Mouse (Mus musculus) heart, postnatal 36 days (tissue): Measurements from ENCODE around the gene Fbxw11. TPM values are rescaled to one million over a fixed set of nuclear protein-coding genes. Genes with fewer than 3 reads are reported as not detected.
"Not testable (repeated sequence)": the region's sequence is repeated elsewhere in the genome, so short reads cannot be mapped to it uniquely, and the experiment has no call there.

Experiments
- DNase-seq, 2 experiments: peaks; one replicate each; pipeline ENCODE4 v3.0.0; 2021 to 2022
- intact Hi-C: fragments of 180-260 bp; cut with DNase I; formaldehyde crosslinking; loops from one replicate; pipeline ENCODE4 v1.15.1; 2025
- total RNA-seq, 2 experiments: library from RNA; stranded (reverse); gene quantifications; 2 replicates each; pipeline ENCODE4 v1.2.3; 2021

Fbxw11 gene
- total RNA-seq = 10 to 100 TPM; 49.5 to 51.3 TPM

DNA sequence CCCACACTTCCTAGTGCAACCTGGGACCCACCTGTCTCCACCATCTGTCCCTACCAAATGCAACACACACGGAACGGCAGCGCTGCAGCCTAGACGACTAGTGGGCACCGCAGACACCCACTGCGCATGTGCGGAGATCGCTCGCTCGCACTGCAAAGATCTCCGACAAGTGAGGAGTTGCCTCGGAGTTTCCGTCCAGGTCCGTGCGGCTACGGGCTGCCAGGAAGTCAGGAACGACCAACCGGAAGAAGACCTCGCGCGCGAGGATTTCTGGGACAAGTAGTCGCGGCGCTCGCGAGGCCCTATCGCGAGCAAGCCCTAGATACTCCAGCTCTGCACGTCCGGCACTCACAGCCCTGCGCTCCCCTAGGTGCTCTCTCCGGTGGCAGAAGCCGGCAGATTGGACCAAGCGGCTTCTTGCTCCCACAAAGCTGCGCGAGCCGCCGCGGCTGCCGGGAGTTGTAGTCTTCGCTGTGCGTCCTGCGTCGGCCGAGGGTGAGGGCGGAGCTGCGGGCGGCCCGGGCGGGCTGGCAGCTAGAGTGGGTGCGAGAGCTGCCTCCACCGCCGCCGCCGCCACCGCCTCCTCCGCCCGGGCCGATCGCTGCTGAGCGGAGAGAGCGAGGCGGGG lies at the start of gene Fbxw11:
Gene Fbxw11 (plus strand): TSS at position 476 of the 628 bp plus-strand sequence.
- peak; percentile 89 to 95 for DNase-seq
- intact Hi-C loops = loop anchor here (2.0 kb wide), 1 partner anchor 58 kb away; no protein-coding TSS in a partner anchor

DNA sequence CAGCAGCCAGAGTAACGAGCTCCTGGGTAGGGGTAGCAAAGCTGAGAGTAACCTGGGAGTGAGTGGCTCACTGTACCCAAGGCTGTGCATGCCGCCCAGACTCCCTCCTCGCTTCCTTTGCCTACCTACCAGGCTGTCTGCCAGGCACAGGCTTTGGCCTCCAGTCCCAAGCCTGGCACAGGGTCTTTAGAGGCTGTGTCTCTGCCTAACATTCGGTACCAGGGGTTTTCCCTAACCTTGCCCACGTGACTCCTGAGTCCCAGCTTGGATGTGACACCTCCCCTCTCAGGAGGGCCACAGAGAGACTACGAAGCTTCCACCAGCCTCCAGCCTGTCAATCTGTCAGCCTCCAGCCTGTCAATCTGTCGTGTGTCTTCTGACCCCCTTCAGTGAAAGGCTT lies 49.4 kb upstream of the Fbxw11 start:
- DNase-seq = no peak
- intact Hi-C loops = no loop called here

DNA sequence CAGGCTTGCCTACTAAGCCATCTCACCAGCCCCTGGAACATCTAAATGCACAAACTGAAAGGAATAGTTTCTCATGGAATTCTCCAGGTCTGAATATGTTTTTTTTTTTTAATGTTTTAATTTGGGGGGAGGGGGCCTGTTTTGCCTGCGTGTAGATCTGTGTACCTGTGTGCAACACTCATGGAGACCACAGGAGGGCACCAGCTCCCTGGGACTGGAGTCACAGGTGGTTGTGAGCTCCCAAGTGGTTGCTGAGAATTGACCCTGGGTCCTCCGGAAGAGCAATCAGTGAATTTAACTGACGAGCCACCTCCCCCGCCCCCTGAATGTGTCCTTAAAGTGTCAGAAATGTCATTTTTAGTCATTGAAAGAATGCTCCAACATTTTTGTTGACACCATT lies 48.4 kb upstream of the Fbxw11 start:
- DNase-seq = no peak
- intact Hi-C loops = no loop called here

DNA sequence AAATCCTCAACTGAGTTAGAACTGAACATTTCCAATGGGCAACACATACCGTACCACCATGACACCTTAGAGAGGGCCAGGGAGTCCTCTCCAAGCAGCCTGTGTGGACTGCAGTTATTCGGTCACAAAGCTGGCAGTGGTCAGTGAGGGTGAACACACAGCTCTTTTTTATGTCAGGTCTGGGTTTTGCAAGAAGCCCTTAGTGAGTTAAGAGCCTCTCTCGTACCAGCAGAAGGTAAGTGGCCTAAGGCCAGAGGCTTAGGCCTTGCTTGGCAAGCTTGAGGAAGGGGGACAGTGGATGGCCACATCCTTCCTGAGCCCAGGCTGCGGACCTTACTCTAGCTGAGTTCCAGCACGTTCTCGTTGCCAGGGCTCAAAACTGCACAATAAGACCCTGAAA lies 42.2 kb upstream of the Fbxw11 start:
- intact Hi-C loops = loop anchor here (5.0 kb wide), 1 partner anchor 253 kb away; the partner anchor contains the start of gene Sh3pxd2b
- DNase-seq = no peak

DNA sequence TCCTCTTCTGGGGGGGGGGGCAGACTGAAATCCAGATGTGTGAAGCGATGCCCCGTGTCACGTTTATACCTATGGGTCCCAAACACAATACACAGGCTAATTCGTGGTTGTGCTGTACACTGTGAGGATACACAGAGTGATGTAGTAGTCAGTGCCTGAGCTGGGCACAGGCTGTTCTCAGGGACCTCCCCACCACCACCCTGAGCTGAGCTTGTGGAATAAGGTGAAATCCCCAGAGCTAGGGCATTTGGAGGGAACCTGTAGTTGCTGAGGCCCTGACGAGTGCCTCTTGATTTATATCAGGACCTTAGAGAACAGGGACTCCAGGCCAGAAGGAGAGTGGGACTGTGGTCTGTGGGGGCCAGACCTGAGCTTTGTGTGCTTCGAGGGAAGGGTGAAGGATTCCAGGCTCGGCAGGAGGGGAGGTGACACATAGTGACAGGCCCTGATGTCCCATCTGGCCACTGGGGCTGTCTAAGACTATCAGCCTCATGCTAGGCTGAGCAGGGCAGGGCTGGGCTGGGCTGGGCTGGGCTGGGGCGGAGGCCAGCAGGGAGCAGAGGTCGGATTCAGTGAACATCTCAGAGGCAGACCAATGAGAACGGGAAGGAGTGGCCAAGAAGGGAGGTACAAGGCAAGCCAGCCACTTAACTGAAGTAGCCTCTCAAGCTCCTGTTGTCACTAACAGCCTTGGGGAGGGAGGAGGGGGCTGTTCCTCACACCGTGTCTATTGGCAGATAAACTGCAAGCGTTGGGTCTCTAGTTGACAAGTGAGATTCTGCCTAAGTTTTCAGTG lies 40.8 kb upstream of the Fbxw11 start:
- intact Hi-C loops = loop anchor here (5.0 kb wide), 1 partner anchor 254 kb away; the partner anchor contains the start of gene Sh3pxd2b
- DNase-seq = peak in 1 of 2 experiments; percentile 34

DNA sequence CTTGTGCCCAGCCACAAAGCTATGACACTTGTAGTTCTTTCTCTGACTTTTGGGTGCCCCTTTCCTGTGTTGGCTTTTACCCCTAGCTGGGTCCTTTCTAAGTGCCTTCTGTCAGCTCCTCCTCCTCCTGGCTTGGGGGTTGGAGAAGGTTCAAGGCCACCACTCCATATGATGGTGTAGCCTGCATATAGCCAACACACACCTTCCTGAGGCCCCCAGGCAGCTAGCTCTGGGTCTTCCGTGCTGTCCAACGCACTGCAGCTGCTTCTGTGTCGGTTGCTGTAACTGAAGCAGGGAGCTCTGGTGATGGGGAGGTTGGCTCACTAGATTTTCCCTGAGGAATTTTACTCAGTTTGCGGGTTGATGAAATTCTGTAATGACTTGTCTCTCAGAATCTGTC lies 37.9 kb upstream of the Fbxw11 start:
- intact Hi-C loops = loop anchor here (5.0 kb wide), 1 partner anchor 257 kb away; the partner anchor contains the start of gene Sh3pxd2b
- peak in 1 of 2 experiments; percentile 31 for DNase-seq

DNA sequence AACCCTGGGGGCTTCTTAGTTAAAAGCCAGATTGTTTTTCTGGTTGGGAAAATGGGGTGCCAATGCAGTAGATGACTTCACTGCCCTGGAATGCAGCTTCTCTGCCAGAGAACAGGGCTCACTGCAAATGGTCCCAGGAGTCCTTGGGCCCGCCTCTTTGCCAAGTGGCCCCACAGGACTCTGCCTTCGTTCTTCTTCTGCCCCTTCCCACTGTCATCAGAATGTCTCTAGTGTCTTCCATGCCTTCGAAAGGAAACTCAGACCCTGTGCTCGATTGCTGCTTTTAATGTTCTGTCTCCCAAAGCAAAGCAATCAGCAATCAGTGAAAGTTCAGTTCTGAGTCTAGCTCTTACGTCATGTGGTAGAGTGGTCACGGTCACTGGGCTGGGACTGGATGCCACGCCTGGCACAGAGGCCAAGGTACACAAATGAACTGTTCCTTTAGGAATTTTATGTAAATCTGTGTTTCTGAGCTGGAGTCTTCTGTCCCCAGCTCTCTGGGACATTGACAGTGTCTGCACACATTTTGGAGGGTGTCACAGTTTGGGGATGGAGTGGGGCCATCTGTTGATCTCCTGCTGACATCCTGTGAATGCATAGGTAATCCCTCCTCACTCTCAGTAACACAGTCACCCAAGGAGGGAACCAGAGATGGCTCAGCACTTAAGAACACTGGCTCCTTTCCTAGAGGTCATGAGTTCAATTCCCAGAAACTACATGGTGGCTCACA lies 37.2 kb upstream of the Fbxw11 start:
- DNase-seq = peak; percentile 69 to 73
- intact Hi-C loops = no loop called here

DNA sequence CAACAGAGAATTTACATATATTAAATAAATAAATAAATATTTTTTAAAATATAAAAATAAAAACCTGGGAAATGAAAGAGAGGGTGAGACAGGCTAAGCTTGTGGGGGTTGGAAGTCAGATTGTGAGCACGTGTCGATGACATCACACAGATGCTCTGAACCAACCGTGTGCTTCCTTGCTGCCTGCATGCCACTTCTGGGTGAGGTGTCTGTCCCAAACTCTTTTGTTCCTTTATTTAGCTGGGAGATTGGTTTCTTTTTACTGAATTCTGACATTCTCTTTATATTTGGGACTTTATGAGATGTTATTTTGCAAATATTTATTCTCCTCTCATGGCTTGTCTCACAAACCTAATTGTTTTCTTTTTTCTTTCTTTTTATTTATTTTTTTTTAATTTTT lies 36.6 kb upstream of the Fbxw11 start:
- intact Hi-C loops = no loop called here
- DNase-seq = no peak

DNA sequence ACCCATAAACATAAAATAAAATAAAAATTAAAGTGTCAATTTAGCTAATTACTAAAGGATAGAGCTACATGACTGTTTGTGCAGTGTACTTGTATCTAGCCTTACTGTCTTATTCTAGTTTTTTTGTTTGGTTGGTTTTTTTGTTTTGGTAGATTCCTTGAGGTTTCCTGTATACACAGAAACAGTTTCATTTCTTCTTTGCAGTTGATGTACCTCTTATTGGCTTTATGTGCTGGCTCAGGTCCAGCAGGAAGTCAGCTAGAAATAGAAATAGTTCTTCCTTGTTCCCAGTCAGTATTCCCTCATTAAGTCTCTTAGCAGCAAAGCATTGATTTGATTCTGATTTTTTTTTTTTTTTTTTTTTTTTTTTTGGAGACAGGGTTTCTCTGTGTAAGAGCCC lies 35.2 kb upstream of the Fbxw11 start:
- intact Hi-C loops = no loop called here
- DNase-seq = peak in 1 of 2 experiments; percentile 51

DNA sequence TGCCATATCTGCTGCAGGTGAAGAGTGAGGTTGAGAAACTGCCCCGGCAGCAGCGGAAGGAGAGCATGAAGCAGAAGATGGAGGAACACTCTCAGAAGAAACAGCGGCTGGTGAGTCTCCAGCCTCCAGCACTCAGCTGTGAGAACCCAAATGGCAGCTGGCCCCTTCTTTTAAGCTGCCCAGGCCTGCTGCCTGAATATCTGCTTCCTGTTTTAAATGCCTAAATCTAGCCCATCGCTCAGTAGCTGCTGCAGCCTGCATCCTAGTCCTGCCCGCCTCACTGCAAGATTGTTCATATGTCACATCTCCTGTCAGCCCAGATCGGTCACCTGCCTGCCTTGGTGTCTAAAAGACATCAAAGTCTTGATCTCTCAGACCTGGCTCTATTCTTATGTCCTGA lies 31.9 kb upstream of the Fbxw11 start:
- DNase-seq = no peak
- intact Hi-C loops = no loop called here

DNA sequence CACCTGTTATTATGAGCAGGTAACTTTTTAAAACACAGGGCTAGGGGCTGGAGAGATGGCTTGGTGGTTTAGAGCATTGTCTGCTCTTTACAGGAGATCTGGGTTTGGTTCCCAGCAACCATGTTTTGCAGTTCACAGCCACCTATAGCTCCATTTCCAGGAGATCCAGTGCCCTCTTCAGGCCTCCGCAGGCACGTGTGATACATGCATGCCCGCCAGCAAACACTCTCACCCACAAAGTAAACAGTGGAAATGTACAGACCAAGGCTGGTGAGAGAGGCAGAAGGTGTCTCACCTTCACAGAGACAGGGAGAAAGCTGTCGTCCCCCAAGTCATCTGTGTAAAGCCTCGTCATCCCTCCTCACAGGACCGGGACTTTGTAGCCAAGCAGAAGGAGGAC lies 30.2 kb upstream of the Fbxw11 start:
- no peak for DNase-seq
- intact Hi-C loops = no loop called here

DNA sequence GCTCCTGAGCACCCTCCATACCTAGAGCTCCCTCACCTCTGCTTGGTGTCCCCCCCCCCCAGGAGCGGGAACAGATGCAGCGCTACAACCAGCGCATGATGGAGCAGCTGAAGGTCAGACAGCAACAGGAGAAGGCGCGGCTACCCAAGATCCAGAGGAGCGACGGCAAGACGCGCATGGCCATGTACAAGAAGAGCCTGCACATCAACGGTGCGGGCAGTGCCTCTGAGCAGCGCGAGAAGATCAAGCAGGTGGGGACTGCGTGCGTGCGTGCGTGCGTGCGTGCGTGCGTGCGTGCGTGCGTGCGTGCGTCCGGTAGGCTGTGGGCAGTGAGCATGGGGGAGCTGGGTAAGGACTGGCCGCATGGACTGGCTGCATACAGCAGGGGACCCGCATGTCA lies 28.1 kb upstream of the Fbxw11 start:
- intact Hi-C loops = no loop called here
- DNase-seq = no peak

DNA sequence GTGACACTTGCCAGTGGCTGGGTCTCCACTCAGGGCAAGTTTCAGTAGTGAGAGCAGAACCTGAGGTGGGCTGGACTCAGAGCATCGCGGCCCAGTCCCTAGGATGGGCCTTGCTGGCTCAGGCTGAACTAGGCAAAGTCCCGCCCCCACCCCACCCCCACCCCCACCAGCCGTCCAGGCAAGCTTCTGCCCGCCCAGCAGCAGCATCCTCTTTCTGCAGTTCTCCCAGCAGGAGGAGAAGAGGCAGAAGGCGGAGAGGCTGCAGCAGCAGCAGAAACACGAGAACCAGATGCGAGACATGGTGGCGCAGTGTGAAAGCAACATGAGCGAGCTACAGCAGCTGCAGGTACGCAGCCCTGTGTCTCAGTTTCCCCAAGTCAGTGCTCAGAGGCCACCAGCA lies 27.0 kb upstream of the Fbxw11 start:
- intact Hi-C loops = no loop called here

DNA sequence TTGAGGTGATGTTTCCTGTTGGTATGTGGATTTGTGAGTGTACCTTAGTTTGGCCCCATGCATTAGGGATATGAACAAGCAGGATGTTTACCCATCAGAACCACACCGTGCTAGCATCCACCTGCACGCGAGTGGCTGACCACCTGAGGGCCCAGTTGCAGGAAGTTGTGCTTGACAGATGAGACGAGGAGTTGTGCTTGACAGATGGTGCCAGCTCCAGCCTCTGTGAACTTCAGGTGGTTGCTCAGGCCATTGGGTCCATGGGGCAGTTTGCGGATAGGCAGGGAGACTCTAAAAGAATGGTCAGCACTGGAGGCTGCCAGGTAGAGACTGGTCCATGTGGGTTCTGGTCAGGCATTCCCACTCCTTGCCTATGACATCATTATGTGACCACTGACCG lies 26.4 kb upstream of the Fbxw11 start:
- intact Hi-C loops = no loop called here

More for the DNA sequence above, 27.0 kb upstream of the Fbxw11 start:
- DNase-seq = no peak

DNA sequence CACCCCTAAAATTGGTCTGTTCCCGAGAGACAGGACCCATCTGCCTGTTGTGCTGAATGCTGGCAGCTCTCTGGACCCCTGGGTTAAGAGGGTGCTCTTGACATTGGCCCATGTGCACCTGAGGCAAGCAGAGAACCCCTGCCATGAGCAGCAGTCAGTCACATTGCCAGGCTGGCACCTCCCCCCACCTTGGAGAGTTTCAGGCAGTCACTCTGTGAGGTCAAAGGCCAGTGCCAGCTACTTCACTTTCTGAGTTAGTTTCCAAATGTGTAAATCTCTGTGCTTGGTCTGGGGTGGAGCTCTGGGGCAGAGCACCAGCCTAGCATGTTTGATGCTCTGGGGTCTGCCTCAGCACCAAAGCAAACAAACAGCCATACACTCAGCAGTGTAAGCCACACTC lies 24.5 kb upstream of the Fbxw11 start:
- no peak for DNase-seq
- intact Hi-C loops = no loop called here

More for the DNA sequence above, 26.4 kb upstream of the Fbxw11 start:
- no peak for DNase-seq

DNA sequence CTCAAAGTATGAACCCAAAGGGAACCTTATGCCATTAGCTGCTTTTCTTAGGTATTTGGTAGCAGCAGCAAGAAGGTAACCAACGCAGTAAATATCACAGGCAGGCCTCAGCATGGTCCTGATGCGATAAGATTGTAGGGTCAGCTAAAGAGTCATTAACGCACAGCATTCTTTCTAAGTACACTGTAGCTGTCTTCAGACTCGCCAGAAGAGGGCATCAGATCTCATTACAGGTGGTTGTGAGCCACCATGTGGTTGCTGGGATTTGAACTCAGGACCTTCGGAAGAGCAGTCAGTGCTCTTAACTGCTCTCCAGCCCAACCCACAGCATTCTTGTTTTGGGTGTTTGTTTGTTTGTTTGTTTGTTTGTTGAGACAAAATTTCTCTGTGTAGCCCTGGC lies 23.9 kb upstream of the Fbxw11 start:
- DNase-seq, intact Hi-C loops: not testable (repeated sequence)

DNA sequence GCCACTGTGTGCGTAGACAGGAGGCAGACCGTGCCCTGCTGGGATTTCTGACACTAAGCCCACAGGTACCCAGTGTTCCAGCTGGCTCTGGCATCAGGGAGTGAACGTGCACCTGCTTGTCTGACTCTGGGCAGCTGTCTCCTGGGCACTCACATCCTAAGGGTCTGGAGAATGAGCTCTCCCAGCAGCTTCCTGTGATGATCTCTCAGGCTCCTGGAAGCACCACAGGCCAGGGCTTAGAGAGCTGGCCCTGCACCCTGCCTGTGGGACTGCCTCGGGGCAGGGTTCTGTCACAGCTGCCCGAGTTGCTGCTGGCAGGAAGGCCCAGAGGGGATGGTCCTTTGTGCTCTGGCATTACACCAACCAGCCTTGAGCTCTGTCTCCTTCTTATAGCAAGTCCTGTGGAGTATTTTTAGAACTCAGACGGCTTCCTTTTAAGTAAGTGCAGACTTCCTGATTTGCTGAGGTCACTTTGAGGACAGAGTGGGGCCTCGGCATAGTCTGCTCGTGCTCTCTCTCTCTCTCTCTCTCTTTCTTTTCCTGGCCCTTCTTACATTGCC lies 23.2 kb upstream of the Fbxw11 start:
- intact Hi-C loops = no loop called here
- peak; percentile 59 to 70 for DNase-seq

DNA sequence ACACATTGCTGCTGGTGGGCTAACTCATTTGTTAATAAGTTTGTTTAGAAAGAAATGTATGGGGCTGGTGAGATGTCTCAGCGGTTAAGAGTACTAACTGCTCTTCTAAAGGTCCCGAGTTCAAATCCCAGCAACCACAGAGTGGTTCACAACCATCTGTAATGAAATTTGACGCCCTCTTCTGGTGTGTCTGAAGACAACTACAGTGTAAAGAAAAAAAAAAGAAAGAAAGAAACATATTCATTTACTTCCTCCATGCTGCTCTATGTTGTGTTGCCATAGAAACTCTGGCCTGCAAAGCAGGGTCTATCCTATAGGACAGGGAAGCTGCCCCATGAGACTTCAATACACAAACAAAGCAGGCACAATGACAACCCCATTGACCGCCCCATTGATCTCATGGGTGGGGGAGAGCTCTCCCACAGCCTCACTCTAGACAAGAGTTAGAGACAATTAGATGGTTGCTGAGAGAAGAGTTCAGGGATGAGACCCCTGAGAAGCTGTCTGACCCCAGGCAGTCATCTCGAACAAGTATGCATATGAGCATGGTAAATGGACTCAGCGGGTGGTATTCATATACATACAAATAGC lies 22.6 kb upstream of the Fbxw11 start:
- intact Hi-C loops = loop anchor here (10.0 kb wide), 2 partner anchors 185 to 335 kb away; no protein-coding TSS in a partner anchor

DNA sequence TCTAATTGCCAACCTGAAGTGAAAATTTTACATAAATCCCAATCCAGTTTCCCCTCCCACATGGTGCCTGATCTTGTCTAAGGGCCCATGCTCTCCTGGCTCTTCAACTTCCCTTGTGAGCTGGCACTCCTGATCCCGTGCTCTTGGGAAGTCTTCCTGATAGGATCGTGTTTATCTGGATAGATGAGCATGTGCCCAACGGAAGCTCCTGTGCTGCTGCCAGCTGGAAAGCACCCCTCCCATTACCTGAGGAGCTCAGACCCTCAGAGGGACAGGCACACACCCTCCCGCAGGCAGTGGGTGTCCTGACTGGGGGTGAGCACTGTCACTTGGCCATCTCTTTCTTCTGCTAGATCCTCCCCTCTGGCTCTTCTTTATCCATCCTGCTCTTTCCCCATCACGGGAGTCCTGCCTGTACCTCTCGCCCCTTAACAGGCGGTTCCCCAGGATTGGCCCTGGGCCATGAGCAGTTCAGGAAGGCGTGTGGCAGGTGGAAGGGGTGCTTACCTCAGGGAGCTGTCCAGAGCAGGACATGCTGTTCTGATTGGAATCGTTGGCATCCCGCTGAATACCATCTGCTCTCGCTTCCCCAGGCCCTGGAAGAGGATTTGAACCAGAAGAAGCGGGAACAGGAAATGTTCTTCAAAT lies 20.6 kb upstream of the Fbxw11 start:
- intact Hi-C loops = loop anchor here (10.0 kb wide), 2 partner anchors 183 to 333 kb away; no protein-coding TSS in a partner anchor
- no peak for DNase-seq

More for the DNA sequence above, 22.6 kb upstream of the Fbxw11 start:
- DNase-seq = no peak
